Mouse (Mus musculus) C2C12 (cell line): Measurements from ENCODE around the gene Hexa. TPM values are rescaled to one million over a fixed set of nuclear protein-coding genes. Genes with fewer than 3 reads are reported as not detected.

Experiments used
- H3K27me3 ChIP-seq: one replicate; pipeline ENCODE4 v1.6.1; 2011; ENCODE audit not compliant: control insufficient read depth, insufficient read depth, insufficient read length
- H3K36me3 ChIP-seq: one replicate; pipeline ENCODE4 v1.6.1; 2011; ENCODE audit not compliant: control insufficient read depth, insufficient read depth
- H3K4me3 ChIP-seq: one replicate; pipeline ENCODE4 v1.5.1; 2011; ENCODE audit warnings: mild to moderate bottlenecking, control low read depth; ENCODE audit not compliant: poor library complexity, insufficient read depth, severe bottlenecking
- H3K79me2 ChIP-seq: one replicate; pipeline ENCODE4 v1.6.1; 2011; ENCODE audit not compliant: control insufficient read depth, insufficient read depth
- H3K79me3 ChIP-seq: one replicate; pipeline ENCODE4 v1.6.1; 2011; ENCODE audit warnings: low read depth, control low read depth
- H3ac ChIP-seq: one replicate; pipeline ENCODE3; 2011; ENCODE audit warnings: low read depth; ENCODE audit not compliant: control insufficient read depth, insufficient read length
- CEBPB ChIP-seq: IDR thresholded peaks from one replicate; pipeline ENCODE4 v1.6.1; 2011; ENCODE audit warnings: low read depth, mild to moderate bottlenecking, control low read depth, moderate library complexity
- CTCF ChIP-seq: IDR thresholded peaks from one replicate; pipeline ENCODE4 v1.5.1; 2011; ENCODE audit not compliant: control insufficient read depth, insufficient read depth, insufficient read length
- FOSL1 ChIP-seq: IDR thresholded peaks from one replicate; pipeline ENCODE4 v1.8.0; 2011; ENCODE audit warnings: mild to moderate bottlenecking, low read length; ENCODE audit not compliant: poor library complexity, insufficient read depth, severe bottlenecking
- MAX ChIP-seq: IDR thresholded peaks from one replicate; pipeline ENCODE4 v1.6.1; 2011; ENCODE audit warnings: mild to moderate bottlenecking, control low read depth
- MYOD1 ChIP-seq: IDR thresholded peaks from one replicate; pipeline ENCODE4 v1.6.1; 2011; ENCODE audit warnings: low read depth; ENCODE audit not compliant: control insufficient read depth, insufficient read length
- MYOG ChIP-seq: IDR thresholded peaks from one replicate; pipeline ENCODE4 v1.6.1; 2011; ENCODE audit not compliant: control insufficient read depth, insufficient read length; ENCODE audit errors: extremely low read depth
- USF1 ChIP-seq: IDR thresholded peaks from one replicate; pipeline ENCODE4 v1.6.1; 2011; ENCODE audit warnings: low read depth, mild to moderate bottlenecking, control low read depth, moderate library complexity
- polyA plus RNA-seq: library from polyadenylated mRNA; unstranded; fragments of >200 nt; fragmentation: generic; extraction: Trizol; gene quantifications from one replicate; pipeline ENCODE4 v1.2.1, GENCODE M21; 2012; ENCODE audit warnings: missing spikeins

Hexa gene
- polyA plus RNA-seq, 1 experiment: 83.6 TPM

DNA sequence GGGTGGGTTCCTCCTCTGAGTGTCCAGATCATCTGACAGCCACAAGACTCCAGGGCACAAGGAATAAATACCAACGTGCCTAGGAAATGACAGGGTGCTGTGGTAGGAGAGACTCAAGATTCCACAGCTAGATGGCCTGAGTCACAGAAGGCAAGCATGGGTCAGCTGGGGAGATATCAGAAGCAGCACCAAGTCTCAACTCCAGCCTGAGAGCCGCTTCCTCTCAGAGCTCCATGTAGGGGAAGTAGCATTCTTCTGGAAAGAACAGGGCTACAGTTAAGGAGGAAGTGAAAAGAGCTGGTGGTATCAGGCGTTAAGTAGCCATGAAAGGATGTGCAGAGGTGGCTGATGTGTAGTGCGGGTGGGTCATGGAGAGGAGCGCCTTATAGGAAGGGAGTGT lies 5.4 kb downstream of the Hexa start:
- H3K4me3 ChIP-seq: no peak overlapping the region
- peaks cover 22% of the 10 kb centered on the region for H3K79me3 ChIP-seq
- TF ChIP-seq MAX (no peak), MYOG (no peak), FOSL1 (no peak), MYOD1 (no peak), USF1 (no peak), CTCF (no peak)
- no peaks in the 10 kb centered on the region for H3K27me3 ChIP-seq
- no peaks in the 10 kb centered on the region for H3K36me3 ChIP-seq
- H3ac ChIP-seq: no peak overlapping the region
- peaks cover 74% of the 10 kb centered on the region for H3K79me2 ChIP-seq

DNA sequence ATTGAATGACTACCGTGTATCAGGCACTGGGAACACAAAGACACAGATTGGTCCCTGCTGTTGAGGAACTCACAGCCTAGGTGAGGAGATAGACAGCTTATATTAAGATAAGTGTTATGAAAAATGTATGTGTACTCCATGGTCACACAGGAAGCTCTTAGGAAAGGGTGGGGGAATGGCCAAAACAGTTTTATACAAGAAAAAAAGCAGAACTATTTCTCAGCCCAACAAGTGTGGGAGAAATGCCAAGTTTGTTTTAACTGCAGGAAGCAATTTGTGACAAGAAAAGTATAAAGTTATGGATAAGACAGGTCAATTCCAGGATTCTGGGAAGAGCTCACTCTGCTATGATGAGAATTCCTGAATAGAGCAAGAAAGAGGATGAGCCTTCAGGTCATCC lies 8.5 kb downstream of the Hexa start:
- no peak for TF ChIP-seq MYOG
- no peak for TF ChIP-seq MYOD1
- no peak for TF ChIP-seq MAX
- TF ChIP-seq CEBPB: no peak
- TF ChIP-seq USF1: no peak
- TF ChIP-seq FOSL1: no peak
- TF ChIP-seq CTCF: no peak
- Histone ChIP-seq H3K36me3 (no peaks in the 10 kb centered on the region), H3K4me3 (no peak overlapping the region), H3K27me3 (no peaks in the 10 kb centered on the region), H3ac (no peak overlapping the region), H3K79me3 (peaks cover 9% of the 10 kb centered on the region), H3K79me2 (peaks cover 43% of the 10 kb centered on the region)

DNA sequence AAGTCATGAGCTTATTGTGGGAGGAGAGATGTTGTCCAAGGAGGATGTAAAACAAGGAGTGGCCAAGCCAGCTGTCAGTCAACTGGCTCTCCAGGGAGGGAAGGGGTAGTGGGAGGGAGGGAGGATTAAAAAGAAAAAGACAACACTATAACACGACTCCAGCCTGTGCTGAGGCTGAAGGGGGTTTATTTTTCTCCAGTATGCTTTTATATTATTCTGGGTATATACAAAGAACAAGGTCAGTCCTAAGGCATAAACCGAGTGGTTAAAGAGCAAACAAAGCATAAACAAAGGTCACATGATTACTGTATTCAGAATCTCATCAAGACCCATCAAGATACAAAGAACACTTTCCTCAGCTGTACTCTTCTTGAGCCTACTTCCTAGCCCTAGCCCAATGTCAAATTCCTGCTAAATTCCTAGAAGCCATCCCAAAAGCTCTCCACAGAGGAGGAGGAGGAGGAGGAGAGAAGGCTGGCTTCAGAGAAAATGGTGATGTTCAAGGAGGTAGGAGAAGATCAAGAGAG lies 9.7 kb downstream of the Hexa start:
- H3K79me2 ChIP-seq: peaks cover 31% of the 10 kb centered on the region
- no peaks in the 10 kb centered on the region for H3K27me3 ChIP-seq
- H3ac ChIP-seq: no peak overlapping the region
- peaks cover 8% of the 10 kb centered on the region for H3K79me3 ChIP-seq
- H3K4me3 ChIP-seq: no peak overlapping the region
- no peaks in the 10 kb centered on the region for H3K36me3 ChIP-seq
- TF ChIP-seq USF1 (no peak), CTCF (no peak), MAX (no peak)

DNA sequence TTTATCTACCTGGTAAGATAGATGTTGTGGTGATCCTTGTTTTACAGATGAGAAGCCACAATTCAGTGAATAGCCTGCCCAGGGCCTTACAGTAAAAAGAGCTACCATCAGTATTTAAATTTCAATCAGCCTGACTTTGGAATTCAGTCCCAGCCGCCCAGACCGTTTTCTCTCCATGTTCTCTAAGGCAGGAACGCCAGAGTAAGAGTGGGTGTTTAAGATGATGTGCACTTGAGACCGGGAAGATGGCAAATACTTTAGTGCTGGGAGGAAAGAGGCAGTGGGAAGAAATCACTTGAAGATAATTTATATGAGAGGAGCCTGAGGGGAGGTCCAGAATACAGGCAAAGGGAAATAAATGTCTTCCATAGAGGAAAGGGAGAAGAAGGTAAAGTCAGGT lies 10.7 kb downstream of the Hexa start:
- Histone ChIP-seq H3ac (no peak overlapping the region), H3K36me3 (no peaks in the 10 kb centered on the region), H3K79me2 (peaks cover 21% of the 10 kb centered on the region), H3K4me3 (no peak overlapping the region), H3K27me3 (no peaks in the 10 kb centered on the region), H3K79me3 (peaks cover 8% of the 10 kb centered on the region)
- TF ChIP-seq FOSL1 (no peak), USF1 (no peak), CEBPB (no peak)

DNA sequence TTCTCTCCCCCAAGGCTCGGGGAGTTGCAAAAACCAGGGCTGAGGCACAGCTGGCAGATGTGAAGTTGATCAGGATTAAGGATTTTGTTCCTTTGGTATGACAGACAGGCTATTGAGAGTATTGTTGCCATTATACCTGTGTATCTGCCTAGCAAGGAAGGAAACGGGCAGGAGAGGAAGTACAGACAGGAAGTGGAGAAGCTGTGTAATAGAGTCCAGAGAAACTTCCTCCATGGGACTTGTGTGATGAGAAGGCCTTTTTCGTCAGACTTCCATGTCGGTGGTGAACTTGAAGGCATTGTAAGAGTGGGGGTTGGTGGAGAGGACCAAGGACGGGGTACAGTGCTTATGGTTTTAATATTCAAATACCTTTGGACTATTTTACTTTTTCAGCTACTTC lies 11.7 kb downstream of the Hexa start:
- peaks cover 16% of the 10 kb centered on the region for H3K79me2 ChIP-seq
- no peaks in the 10 kb centered on the region for H3K27me3 ChIP-seq
- H3K4me3 ChIP-seq: no peak overlapping the region
- peaks cover 8% of the 10 kb centered on the region for H3K79me3 ChIP-seq
- TF ChIP-seq MYOG: no peak
- TF ChIP-seq FOSL1: no peak
- no peak for TF ChIP-seq CEBPB
- TF ChIP-seq CTCF: no peak
- no peak for TF ChIP-seq MYOD1
- TF ChIP-seq MAX: no peak
- no peak for TF ChIP-seq USF1
- no peak overlapping the region for H3ac ChIP-seq
- no peaks in the 10 kb centered on the region for H3K36me3 ChIP-seq

DNA sequence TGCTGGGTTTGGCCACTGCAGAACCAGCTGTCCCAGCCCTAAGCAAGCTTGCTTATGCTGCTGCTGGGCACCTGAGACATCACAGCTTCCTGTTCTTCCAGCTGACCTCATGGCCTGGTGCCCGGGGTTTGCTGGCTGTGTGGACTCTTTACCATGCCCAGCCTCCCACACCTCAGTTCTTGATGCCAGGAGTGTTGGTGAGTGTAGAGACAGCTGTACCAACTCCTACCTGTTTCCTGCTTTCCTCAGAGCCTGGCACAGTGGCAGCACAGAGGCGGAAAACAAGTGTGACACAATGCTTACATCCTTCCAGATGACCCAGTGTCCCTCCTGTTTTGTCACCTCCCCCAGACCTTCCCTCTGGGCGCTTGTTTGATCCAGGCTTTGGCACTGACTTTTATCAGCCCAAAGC lies 12.3 kb downstream of the Hexa start:
- no peaks in the 10 kb centered on the region for H3K27me3 ChIP-seq
- peaks cover 8% of the 10 kb centered on the region for H3K79me3 ChIP-seq
- H3K4me3 ChIP-seq: no peak overlapping the region
- peaks cover 15% of the 10 kb centered on the region for H3K79me2 ChIP-seq
- TF ChIP-seq CTCF (no peak), CEBPB (no peak), MYOD1 (no peak), MYOG (no peak), FOSL1 (no peak), USF1 (no peak), MAX (no peak)
- no peak overlapping the region for H3ac ChIP-seq
- peaks cover 2% of the 10 kb centered on the region for H3K36me3 ChIP-seq
